Mouse (Mus musculus) frontal cortex, adult (tissue): Measurements from ENCODE around the gene Bdkrb2.

ENCODE experiments used
- ATAC-seq: cut with Nextera tagmentation; 2 replicates; pipeline ENCODE4 v1.9.2; 2017; ENCODE audit warnings: mild to moderate bottlenecking, moderate library complexity, mixed read lengths; ENCODE audit not compliant: low TSS enrichment

Bdkrb2 gene

GRCm38 (mm10) chr12:105562936-105563680 lies at the start of gene Bdkrb2:
Bdkrb2 (plus strand) TSS chr12:105563226.
- peak; percentile 53; the same call in 1 of the 2 replicates for ATAC-seq

- ATAC-seq: no peak
Observed at GRCm38 (mm10) chr12:105514111-105514510, 48.9 kb upstream of the Bdkrb2 start.

GRCm38 (mm10) chr12:105517026-105517675 lies 45.9 kb upstream of the Bdkrb2 start:
- ATAC-seq: no peak

DNA sequence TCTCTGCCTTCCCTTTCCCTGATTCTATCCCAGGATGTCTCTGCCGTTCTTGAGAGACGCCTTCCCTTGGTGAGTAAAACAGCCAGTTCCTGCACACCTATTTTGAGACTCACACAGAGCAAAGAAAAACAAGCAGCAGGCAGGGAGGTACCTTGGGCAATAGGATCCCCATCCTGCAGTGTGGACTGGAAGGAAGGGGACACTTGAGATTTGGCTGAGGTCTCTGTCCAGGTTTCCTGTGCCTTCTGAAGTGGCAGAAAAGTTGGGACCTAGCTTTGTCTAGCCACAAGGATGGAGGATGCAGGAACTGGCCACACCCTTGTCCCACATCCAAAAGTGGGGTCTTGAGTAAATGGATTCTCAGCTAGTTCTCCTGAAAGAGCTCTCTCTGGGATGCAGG lies 43.2 kb upstream of the Bdkrb2 start:
- ATAC-seq: no peak

- no peak for ATAC-seq
Observed at GRCm38 (mm10) chr12:105521170-105521762, 41.8 kb upstream of the Bdkrb2 start.

GRCm38 (mm10) chr12:105523737-105524136 lies 39.3 kb upstream of the Bdkrb2 start:
- no peak for ATAC-seq

DNA sequence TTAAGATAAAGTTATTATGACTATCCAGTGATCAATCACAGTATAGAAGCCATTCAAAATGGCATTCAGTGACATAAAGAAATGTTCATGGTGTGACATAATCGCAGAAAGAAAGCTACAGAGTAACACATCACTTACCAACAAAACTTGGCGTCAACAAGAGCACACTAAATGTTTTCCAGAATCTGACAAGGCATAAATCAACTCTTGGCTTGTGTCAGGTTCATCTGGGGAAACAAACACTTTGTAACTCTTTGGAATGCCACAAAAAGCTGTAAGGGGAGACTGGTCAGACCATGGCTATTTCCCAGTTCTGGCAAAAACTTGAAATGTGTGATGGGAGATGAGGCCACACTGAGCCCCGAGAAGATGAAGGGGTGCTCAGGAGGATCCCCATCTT lies 36.8 kb upstream of the Bdkrb2 start:
- ATAC-seq: no peak

GRCm38 (mm10) chr12:105526829-105527228 lies 36.2 kb upstream of the Bdkrb2 start:
- peak; percentile 87 for ATAC-seq

DNA sequence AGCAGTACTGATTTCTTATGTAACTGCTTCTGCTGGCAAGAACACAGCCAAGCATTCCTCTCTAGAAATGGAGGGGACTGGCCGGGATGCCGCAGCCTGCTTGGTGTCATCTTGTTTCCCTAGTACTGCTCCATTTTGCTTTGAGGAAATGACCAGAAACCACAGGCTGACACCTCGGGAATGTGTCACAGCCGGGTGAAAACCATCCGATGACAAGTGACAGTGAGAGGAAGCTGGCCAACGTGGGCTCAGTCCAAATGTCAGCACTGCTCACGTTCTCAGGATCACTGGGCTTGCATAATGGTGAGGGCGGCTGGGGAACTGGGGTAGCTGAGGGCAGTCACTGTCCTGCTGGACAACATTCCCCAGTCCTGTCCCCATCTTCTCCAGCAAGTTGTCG lies 33.5 kb upstream of the Bdkrb2 start:
- ATAC-seq: no peak

- ATAC-seq: no peak
Observed at GRCm38 (mm10) chr12:105531724-105532371, 31.2 kb upstream of the Bdkrb2 start.

- ATAC-seq: no peak
Observed at GRCm38 (mm10) chr12:105534842-105535241, 28.2 kb upstream of the Bdkrb2 start.

DNA sequence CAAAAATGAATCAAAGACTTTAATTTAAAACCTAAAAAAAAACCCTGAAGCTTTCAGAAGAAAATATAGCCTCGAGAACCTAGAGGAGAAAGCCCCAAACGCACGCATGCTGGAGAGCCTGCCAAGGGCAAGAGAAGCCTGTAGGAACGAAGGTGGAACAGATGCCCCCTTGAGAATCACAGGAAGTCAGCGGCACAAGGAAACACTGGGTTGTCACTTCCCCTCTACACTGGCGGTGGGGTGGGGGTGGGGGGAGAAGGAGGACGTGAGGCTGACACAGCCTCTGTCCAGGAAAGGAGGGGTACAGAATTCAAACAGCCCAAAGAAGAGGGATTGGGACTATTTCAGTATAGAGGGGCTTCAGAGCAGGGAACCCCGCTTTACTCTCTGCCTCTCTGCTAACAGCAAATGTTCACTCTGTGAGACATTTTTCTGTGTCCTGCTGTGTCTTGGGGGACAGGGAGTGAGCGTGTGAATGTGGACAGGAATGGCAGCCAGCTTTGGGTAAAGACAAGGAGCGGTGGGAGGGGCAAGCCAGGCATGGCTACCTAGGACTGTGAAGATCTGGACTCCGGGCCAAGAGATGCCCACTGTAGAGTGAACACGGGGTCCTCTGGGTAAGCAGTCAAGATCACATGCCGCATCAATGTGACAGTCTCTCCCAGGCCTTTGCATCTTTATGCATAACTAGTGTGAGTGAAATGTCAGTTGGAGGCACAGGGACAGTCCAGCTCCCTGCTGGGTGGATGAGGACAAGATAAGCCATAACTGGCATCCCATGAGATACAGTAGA lies 26.9 kb upstream of the Bdkrb2 start:
- ATAC-seq: no peak

DNA sequence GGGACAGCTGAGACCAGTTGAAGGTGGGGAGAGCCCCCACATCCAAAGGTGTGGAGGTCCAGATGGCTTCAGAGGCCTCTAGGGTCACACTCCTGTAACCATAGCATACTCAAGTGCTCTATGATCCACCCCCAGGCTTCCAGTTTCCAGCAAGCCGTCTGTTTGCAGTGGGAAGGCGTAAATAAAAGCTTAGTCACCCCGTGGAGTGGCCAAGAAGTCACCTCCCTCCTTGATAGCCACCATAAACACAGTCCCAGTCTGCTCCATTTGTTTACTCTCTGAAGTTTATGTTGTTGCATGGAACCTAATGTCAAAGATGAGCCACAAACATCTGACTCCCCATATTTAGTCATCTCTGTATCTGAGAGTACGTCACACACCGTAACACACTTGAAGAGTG lies 25.9 kb upstream of the Bdkrb2 start:
- no peak for ATAC-seq

- ATAC-seq: no peak
Observed at GRCm38 (mm10) chr12:105539649-105540048, 23.4 kb upstream of the Bdkrb2 start.

- no peak for ATAC-seq
Observed at GRCm38 (mm10) chr12:105541590-105542402, 21.2 kb upstream of the Bdkrb2 start.

DNA sequence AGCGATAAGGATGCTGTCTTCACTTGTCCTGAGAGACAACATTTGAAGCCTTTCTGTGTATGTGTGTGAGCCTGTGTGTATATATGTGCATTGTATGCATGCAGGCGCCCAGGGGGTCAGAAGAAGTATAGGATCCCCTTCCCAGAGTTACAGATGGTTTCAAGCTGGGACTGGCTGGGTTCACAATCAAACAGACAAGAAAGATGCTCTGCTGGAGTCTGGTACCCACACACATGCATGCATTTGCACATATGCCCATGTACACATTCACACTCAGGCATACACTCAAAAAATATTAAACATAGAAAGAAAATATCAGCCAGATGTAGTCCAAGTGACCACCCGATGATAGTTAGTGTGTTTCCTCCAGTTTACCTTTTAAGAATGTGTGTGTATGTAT lies 20.5 kb upstream of the Bdkrb2 start:
- no peak for ATAC-seq

DNA sequence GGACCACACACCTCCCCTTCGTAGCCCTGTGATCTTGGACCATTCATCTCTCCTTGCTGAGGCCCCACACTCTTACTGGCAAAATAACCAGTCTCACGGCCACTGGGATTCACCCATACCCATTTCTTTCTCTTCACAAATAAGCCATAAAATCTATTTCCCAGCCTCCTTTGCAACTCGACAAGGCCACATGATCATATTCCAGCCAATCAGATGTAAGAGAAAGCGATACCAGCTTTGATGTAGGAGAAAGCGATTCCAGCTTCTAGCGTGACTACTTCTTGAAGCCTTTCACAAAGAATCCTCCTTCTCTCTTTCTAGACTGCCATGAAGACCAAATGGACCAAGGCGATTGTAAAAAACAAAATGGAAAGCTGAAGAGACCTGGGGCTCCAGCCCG lies 19.9 kb upstream of the Bdkrb2 start:
- no peak for ATAC-seq

- peak; percentile 97 for ATAC-seq
Observed at GRCm38 (mm10) chr12:105543751-105544150, 19.3 kb upstream of the Bdkrb2 start.

- ATAC-seq: no peak
Observed at GRCm38 (mm10) chr12:105544872-105545271, 18.2 kb upstream of the Bdkrb2 start.

- ATAC-seq: no peak
Observed at GRCm38 (mm10) chr12:105545696-105546435, 17.2 kb upstream of the Bdkrb2 start.
